Mouse (Mus musculus): ENCODE measurements at regions not wholly inside any gene's neighbourhood (a gene's known extent, or its start where the extent isn't known, plus 50 kb on each side); places are given as distances from the start of the nearest gene placed in this dataset.

DNA sequence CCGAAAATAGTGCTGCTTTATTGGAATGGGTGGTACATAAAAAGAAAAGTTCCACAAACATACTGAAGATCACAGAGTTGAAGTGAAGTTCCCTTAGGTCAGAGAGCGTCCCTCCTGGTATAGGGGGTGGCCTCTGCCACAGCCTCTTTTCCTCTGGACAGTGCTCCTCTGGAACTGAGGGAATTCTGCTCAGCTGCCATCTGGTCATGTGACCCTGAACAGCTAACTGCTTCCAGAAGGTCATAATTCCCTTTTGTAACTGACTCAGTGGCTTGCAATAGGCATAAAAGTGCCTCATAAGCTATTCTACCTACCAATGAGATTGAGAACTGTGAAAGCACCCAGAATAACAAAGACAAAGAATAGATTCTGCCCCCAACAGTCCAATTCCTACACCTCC is 414.4 kb downstream of the Lrig3 start:
- TF ChIP-seq CTCF (IDR thresholded peaks at IDR 0.05; ENCODE audit: borderline replicate concordance, insufficient read depth, low read depth, low read length) (no peak), POLR2A (IDR thresholded peaks at IDR 0.05; ENCODE audit: borderline replicate concordance, insufficient read depth, low read length) (no peak)

Data from cerebellum, adult 2 months (tissue).